7 mouse cellular contexts compared by ENCODE assay signal in the genomic region with DNA sequence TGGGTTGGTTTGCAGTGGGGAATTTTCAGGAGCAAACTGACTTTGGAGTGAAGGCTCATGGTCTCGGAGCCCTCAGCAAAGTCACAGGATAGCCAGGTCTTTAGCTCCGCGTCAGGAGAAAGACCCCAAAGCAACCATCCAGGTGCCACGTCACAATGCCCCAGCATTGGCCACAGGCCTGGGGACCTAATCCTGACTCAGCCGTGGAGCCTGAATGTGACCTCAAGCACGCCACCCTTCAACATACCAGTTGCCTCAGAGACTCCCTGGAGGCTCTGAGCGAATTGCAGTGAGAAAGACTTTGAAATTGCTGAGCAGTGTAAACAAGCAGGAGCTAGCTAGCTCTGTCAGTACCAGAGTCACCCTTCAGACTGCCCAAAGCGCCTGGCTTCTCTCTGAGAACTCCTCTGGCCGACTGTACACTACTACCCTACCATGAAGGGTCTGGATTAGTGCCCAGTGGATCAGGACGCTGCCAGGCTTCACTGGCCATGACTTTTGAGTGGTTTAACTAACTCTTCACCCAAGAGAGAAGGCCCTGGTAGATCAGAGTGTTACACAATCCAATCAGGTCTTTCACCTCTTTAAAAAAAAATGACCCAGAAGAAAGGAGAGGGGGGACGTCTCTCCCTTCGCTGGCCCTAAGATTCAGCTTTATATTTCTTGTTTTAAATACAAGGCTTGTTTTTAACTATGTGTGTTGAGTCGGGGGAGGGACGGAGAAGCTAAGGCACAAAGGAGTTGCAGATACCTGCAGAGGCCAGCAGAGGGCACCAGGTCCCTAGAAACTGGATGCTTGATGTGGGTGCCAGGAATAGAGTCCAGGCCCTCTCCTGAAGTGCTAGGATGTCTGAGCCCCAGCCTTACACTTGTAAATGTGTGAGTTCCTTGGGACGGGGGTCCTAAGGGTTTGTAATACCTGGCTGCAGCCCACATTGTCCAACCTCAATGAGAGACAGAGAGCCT. TPM values are rescaled to one million over a fixed set of nuclear protein-coding genes. Genes with fewer than 3 reads are reported as not detected.
DNase-seq lines count a peak whose midpoint lies in the region; ATAC-seq and TF ChIP-seq lines count a peak whose summit lies in the region.

No protein-coding gene starts in this region.

- no peak for ATAC-seq in midbrain, embryonic 14.5 days (ENCODE audit: low FRiP score, low TSS enrichment)
- no peak for ATAC-seq in midbrain, embryonic 15.5 days (replicated peaks)
- ATAC-seq in lung, embryonic 14.5 days (ENCODE audit: insufficient read depth): peak; percentile 41; the same call in 1 of the 2 replicates

- TF ChIP-seq CTCF in lung, embryonic 14.5 days (IDR thresholded peaks at IDR 0.05; ENCODE audit: low read depth): peak; percentile 84

- no peaks in the 10 kb centered on the region for H3K9me3 ChIP-seq in midbrain, embryonic 14.5 days (ENCODE audit: control insufficient read depth, low read length)
- H3K9me3 ChIP-seq in midbrain, embryonic 15.5 days: no peaks in the 10 kb centered on the region
- no peaks in the 10 kb centered on the region for H3K9me3 ChIP-seq in lung, embryonic 14.5 days (ENCODE audit: low read depth, low read length)

- no peaks in the 10 kb centered on the region for H3K27me3 ChIP-seq in midbrain, embryonic 14.5 days (ENCODE audit: control insufficient read depth, insufficient read depth, low read length)
- 0 out of 2 replicates have a peak, but pooled peaks cover 6% of the 10 kb centered on the region for H3K27me3 ChIP-seq in midbrain, embryonic 15.5 days (replicated peaks)
- H3K27me3 ChIP-seq in lung, embryonic 14.5 days (ENCODE audit: insufficient read depth, low read length): no peaks in the 10 kb centered on the region

- H3K36me3 ChIP-seq in midbrain, embryonic 14.5 days (ENCODE audit: control insufficient read depth, insufficient read depth, low read length): no peaks in the 10 kb centered on the region
- no peaks in the 10 kb centered on the region for H3K36me3 ChIP-seq in midbrain, embryonic 15.5 days (replicated peaks)
- no peaks in the 10 kb centered on the region for H3K36me3 ChIP-seq in lung, embryonic 14.5 days (ENCODE audit: insufficient read depth)

- 54% methylated on average over 15 of the region's 15 CpGs for WGBS in midbrain, embryonic 14.5 days
- WGBS in midbrain, embryonic 15.5 days: 54% methylated on average over 15 of the region's 15 CpGs
- WGBS in lung, embryonic 14.5 days: 46% methylated on average over 15 of the region's 15 CpGs

- H3K27ac ChIP-seq in midbrain, embryonic 14.5 days (replicated peaks; ENCODE audit: low read depth, low read length): no peak overlapping the region
- H3K27ac ChIP-seq in midbrain, embryonic 15.5 days: no peak overlapping the region
- H3K27ac ChIP-seq in lung, embryonic 14.5 days (ENCODE audit: low read depth): no peak overlapping the region

- intact Hi-C loops in heart, postnatal 14 days (cut with DNase I): loop anchor here (1.0 to 5.0 kb wide), 2 partner anchors 76 to 151 kb away; no protein-coding TSS in a partner anchor

- H3K9ac ChIP-seq in midbrain, embryonic 14.5 days (replicated peaks; ENCODE audit: low read length): no peak overlapping the region
- H3K9ac ChIP-seq in midbrain, embryonic 15.5 days: no peak overlapping the region
- no peak overlapping the region for H3K9ac ChIP-seq in lung, embryonic 14.5 days

- H3K4me1 ChIP-seq in midbrain, embryonic 14.5 days (ENCODE audit: control insufficient read depth, insufficient read depth, low read length): no peaks in the 10 kb centered on the region
- H3K4me1 ChIP-seq in midbrain, embryonic 15.5 days: no peaks in the 10 kb centered on the region
- H3K4me1 ChIP-seq in lung, embryonic 14.5 days (ENCODE audit: insufficient read depth): no peaks in the 10 kb centered on the region

- peak; percentile 56 for DNase-seq in midbrain, embryonic 14.5 days
- DNase-seq in T-cell, adult 2 months (ENCODE audit: low spot score): peak; percentile 59
- DNase-seq in cerebellum, postnatal 14 days: peak; percentile 55 to 68
- peak; percentile 69 to 75 for DNase-seq in heart, postnatal 14 days
- peak; percentile 73 for DNase-seq in lung, embryonic 14.5 days
- DNase-seq in spleen, postnatal 10 days (ENCODE audit: low spot score in 2 of 2): peak; percentile 39 to 71

- no peak overlapping the region for H3K4me2 ChIP-seq in midbrain, embryonic 14.5 days (ENCODE audit: low read length)
- no peak overlapping the region for H3K4me2 ChIP-seq in midbrain, embryonic 15.5 days
- H3K4me2 ChIP-seq in lung, embryonic 14.5 days: no peak overlapping the region

- no peak overlapping the region for H3K4me3 ChIP-seq in midbrain, embryonic 14.5 days (replicated peaks; ENCODE audit: low read depth, low read length)
- H3K4me3 ChIP-seq in midbrain, embryonic 15.5 days: no peak overlapping the region
- no peak overlapping the region for H3K4me3 ChIP-seq in lung, embryonic 14.5 days (ENCODE audit: low read depth, low read length)

RNA-seq across cellular contexts. Expression of gene Nipal3, which starts 21.8 kb away (rescaled TPM):
- 7.7 and 9.8 TPM in 2 replicates for polyA plus RNA-seq in midbrain, embryonic 14.5 days (2014; fragmentation: Nextera tagmentation; extraction: Ambion mirVana)
- polyA plus RNA-seq in midbrain, embryonic 15.5 days (2015; fragmentation: Nextera tagmentation; extraction: Ambion mirVana): 10.7 and 13.1 TPM in 2 replicates
- 10 to 100 TPM; 29.3 to 34.0 TPM for total RNA-seq in heart, postnatal 14 days (2021)
- polyA plus RNA-seq in lung, embryonic 14.5 days (2014; fragmentation: Nextera tagmentation; extraction: Ambion mirVana): 3.4 and 4.7 TPM in 2 replicates

RNA-seq across cellular contexts. Expression of gene Stpg1, which starts 22.0 kb away (rescaled TPM):
- 0.68 TPM in 1 of 2 replicates, not detected in the other for polyA plus RNA-seq in midbrain, embryonic 14.5 days (2014; fragmentation: Nextera tagmentation; extraction: Ambion mirVana)
- polyA plus RNA-seq in midbrain, embryonic 15.5 days (2015; fragmentation: Nextera tagmentation; extraction: Ambion mirVana): 0.36 and 0.59 TPM in 2 replicates
- under 1 TPM in 1 of 2 experiments, not detected in 1; 0.39 TPM for total RNA-seq in heart, postnatal 14 days (2021)
- 0.14 and 0.29 TPM in 2 replicates for polyA plus RNA-seq in lung, embryonic 14.5 days (2014; fragmentation: Nextera tagmentation; extraction: Ambion mirVana)

RNA-seq across cellular contexts. Expression of gene Grhl3, which starts 56.8 kb away (rescaled TPM):
- polyA plus RNA-seq in midbrain, embryonic 14.5 days (2014; fragmentation: Nextera tagmentation; extraction: Ambion mirVana): 1.5 and 1.6 TPM in 2 replicates
- polyA plus RNA-seq in midbrain, embryonic 15.5 days (2015; fragmentation: Nextera tagmentation; extraction: Ambion mirVana): 1.5 TPM in 2 replicates
- not detected for total RNA-seq in heart, postnatal 14 days (2021)
- 2.5 and 3.3 TPM in 2 replicates for polyA plus RNA-seq in lung, embryonic 14.5 days (2014; fragmentation: Nextera tagmentation; extraction: Ambion mirVana)
